Mouse (Mus musculus): ENCODE results near the gene Gstp1.

GRCm38 (mm10) chr19:4000949-4001525, 36.7 kb downstream of the Gstp1 start:
- TF ChIP-seq CTCF (IDR thresholded peaks at IDR 0.05; ENCODE audit: control insufficient read depth, insufficient read depth, insufficient replicate concordance, low read depth, low read length) (no peak), POLR2A (IDR thresholded peaks at IDR 0.05; ENCODE audit: control insufficient read depth, low read depth, low read length) (no peak)
